Mouse (Mus musculus): Measurements from ENCODE around the gene Ophn1. TPM values are rescaled to one million over a fixed set of nuclear protein-coding genes. Genes with fewer than 3 reads are reported as not detected.

Gene Ophn1
- 23.1 and 23.9 TPM in 2 replicates for polyA plus RNA-seq (2012; ENCODE audit: insufficient read depth, low replicate concordance)

DNA sequence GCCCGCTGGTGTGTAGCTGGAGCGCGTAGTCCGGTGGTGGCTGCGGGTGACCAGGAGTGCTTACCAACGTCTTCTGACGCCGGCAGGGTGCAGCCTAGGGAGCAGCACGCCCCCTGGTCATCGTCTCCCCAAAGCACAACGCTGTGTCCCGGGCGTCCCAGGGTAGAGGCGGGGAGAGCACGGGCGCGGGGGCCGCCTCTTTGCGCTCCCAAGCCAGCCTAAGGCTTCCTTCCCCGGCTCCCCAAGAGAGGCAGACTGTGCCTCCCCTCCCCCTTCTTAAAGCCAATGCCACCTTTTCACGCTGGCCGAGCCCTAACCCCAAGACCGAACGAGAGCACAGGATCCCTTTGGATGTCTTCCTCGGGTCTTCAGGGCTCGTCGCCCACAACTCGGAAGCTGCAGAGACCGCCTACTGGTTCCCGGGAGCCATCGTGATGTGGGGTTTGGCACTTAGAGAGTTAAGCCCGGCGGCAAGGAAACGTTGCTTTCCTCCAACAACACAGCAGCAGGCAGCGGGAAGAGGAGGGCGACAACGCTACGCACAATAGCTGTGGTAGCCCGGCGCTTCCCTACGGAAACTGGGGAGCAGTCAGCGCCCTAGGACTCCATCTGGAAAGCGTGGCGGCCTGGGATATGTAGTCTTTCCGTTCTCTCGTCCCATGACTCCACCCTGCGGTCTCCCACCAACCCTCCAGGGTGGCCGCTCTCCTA is at the start of gene Ophn1:
Ophn1 (minus strand) TSS at position 620 of the 711 bp plus-strand sequence.
- Histone ChIP-seq H3K36me3 (replicated peaks; ENCODE audit: low read length) (peaks cover 4% of the 10 kb centered on the region), H3K4me3 (replicated peaks) (peak within 1 kb of the TSS; percentile 94)
- TF ChIP-seq GATA1 (IDR thresholded peaks at IDR 0.05; ENCODE audit: borderline replicate concordance, low read length) (no peak), FLI1 (IDR thresholded peaks at IDR 0.05; ENCODE audit: low read length) (no peak)

DNA sequence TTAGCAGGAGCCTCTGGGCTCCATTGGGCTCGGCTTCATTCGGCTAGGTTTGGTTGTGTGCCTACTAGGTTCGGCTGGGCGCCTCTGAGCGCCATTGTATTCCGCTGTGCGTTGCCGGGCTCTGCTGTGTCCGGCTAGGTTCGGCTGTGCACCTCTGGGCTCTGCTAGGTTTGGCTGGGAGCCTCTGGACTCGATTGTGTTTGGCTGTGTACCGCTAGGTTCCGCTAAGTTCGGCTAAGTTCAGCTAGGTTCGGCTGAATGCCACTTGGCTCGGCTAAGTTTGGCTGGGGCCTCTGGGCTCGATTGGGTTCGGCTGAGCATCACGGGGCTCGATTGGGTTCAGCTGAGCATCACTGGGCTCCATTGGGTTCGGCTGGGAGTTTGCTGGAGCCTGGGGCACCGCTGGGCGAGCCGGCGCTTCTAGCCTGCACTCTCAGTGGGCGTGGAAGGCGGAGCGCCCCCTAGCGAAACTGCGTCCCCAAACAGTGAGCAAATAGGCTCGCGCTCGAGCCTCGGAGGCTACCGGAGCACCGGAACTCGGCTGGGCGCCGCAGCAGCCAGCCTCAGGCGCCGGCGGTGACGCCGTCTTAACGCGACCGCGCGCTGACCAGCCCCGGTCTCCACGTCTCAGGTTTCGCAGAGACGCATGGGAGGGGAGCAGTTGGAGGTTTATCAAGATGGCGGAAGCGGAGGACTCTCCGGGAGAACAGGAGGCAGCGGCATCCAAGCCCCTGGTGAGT is 46.9 kb upstream of the Ophn1 start:
- peaks cover 7% of the 10 kb centered on the region for H3K27me3 ChIP-seq (replicated peaks)
- H3K4me3 ChIP-seq (replicated peaks) = peak overlapping the region; percentile 96
- H3K4me1 ChIP-seq = peaks cover 17% of the 10 kb centered on the region
- peaks cover 18% of the 10 kb centered on the region for H3K9me3 ChIP-seq
- TF ChIP-seq FLI1 (IDR thresholded peaks at IDR 0.05; ENCODE audit: low read length) = no peak
- TF ChIP-seq GATA1 (IDR thresholded peaks at IDR 0.05; ENCODE audit: borderline replicate concordance, low read length) = 0 out of 3 replicates have a peak, but pooled peaks have one; percentile 16
- peaks cover 24% of the 10 kb centered on the region for H3K36me3 ChIP-seq (replicated peaks; ENCODE audit: low read length)

More for the DNA sequence above, at the start of gene Ophn1:
- no peaks in the 10 kb centered on the region for H3K9me3 ChIP-seq
- H3K4me1 ChIP-seq = peaks cover 11% of the 10 kb centered on the region; the same call in 1 of the 2 replicates
- H3K27me3 ChIP-seq (replicated peaks) = peaks cover 14% of the 10 kb centered on the region

DNA sequence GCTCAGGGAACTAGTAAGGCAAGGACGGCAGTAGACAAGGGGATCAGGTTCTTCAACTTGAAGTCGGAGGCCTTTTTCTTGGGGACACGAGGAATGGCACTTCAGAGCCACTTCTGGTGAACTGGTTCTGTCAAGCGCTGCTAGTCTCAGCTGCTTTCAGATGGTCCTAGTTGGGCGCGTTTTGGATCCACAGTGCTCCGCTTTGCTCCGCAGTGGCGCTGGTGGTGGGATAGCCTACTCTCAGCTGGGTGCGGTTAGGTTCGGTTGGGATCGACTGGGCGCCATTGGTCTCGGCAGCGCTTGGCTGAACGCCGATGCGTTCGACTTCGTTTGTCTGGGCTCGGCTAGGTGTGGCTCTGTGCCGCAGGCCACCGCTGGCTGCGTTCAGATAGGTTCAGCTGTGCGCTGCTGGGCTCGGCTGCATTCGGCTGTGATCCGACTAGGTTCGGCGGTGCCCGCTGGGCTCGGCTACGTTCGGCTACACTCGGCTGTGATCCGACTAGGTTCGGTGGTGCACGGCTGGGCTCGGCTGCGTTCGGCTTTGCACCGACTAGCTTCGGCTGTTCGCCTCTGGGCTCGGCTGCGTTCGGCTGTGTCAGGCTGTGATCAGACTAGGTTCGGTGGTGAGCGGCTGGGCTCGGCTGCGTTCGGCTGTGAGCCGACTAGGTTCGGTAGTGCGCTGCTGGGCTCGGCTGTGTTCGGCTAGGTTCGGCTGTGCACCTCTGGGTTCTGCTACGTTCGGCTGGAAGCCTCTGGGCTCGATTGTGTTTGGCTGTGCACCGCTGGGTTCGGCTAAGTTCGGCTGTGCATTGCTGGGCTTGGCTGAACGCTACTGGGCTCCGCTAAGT is 46.1 kb upstream of the Ophn1 start:
- no peak for TF ChIP-seq FLI1 (IDR thresholded peaks at IDR 0.05; ENCODE audit: low read length)
- TF ChIP-seq GATA1 (IDR thresholded peaks at IDR 0.05; ENCODE audit: borderline replicate concordance, low read length) = no peak
- H3K4me1 ChIP-seq = peaks cover 17% of the 10 kb centered on the region

DNA sequence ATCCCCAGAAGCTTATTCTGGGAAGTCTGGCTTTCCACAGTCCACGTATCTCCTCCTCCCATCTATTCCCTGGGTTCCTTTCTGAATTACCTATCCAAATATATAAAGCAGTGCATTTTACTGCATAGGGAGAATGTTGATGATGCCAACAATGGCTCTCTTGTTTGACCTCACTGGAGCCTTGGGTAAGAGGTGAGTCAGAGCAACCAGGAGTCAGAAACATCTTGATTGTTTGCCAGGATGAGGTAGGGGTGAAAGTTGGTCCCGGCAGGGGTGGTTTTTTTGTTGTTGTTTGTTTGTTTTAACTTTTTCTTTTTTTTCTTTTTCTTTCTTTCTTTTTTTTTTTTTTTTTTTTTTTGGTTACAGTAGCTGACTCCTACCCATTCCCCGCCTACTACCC is 45.3 kb upstream of the Ophn1 start, which contains the start of gene Yipf6:
Yipf6 (plus strand) TSS at position 216 of the 400 bp plus-strand sequence.
- peaks cover 17% of the 10 kb centered on the region for H3K4me1 ChIP-seq
- H3K27me3 ChIP-seq (replicated peaks) = peaks cover 9% of the 10 kb centered on the region
- TF ChIP-seq FLI1 (IDR thresholded peaks at IDR 0.05; ENCODE audit: low read length) = no peak
- no peak for TF ChIP-seq GATA1 (IDR thresholded peaks at IDR 0.05; ENCODE audit: borderline replicate concordance, low read length)
- H3K4me3 ChIP-seq (replicated peaks) = peak within 1 kb of the TSS; percentile 96
- peaks cover 18% of the 10 kb centered on the region for H3K9me3 ChIP-seq
- H3K36me3 ChIP-seq (replicated peaks; ENCODE audit: low read length) = peaks cover 11% of the 10 kb centered on the region

More for the DNA sequence above, 46.1 kb upstream of the Ophn1 start:
- H3K4me3 ChIP-seq (replicated peaks) = peak overlapping the region; percentile 96
- peaks cover 16% of the 10 kb centered on the region for H3K36me3 ChIP-seq (replicated peaks; ENCODE audit: low read length)
- peaks cover 18% of the 10 kb centered on the region for H3K9me3 ChIP-seq
- peaks cover 9% of the 10 kb centered on the region for H3K27me3 ChIP-seq (replicated peaks)

DNA sequence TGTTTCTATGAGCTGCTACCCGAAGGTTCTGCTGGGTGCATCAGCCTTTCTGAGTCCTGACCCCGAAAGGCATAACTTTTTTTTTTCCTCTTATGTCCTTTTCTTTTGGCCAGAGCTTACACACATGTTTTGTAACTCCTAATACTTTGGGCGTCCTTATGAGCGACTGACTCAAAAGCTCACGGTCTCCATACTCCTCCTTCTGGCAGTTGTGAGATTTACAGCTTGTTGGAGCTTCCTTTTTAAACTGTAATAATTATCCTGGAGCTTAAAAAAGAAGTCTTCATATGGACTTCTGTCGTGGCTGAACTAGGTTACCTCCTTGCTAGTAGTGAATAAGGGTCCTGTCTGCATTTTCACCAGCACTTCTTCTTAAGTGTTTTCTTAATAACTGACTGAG is 28.6 kb upstream of the Ophn1 start:
- Histone ChIP-seq H3K9me3 (no peaks in the 10 kb centered on the region), H3K36me3 (replicated peaks; ENCODE audit: low read length) (no peaks in the 10 kb centered on the region), H3K4me1 (peaks cover 12% of the 10 kb centered on the region; the same call in 1 of the 2 replicates), H3K27me3 (replicated peaks) (no peaks in the 10 kb centered on the region), H3K4me3 (replicated peaks) (no peak overlapping the region)
- TF ChIP-seq FLI1 (IDR thresholded peaks at IDR 0.05; ENCODE audit: low read length) = no peak
- TF ChIP-seq GATA1 (IDR thresholded peaks at IDR 0.05; ENCODE audit: borderline replicate concordance, low read length) = no peak

DNA sequence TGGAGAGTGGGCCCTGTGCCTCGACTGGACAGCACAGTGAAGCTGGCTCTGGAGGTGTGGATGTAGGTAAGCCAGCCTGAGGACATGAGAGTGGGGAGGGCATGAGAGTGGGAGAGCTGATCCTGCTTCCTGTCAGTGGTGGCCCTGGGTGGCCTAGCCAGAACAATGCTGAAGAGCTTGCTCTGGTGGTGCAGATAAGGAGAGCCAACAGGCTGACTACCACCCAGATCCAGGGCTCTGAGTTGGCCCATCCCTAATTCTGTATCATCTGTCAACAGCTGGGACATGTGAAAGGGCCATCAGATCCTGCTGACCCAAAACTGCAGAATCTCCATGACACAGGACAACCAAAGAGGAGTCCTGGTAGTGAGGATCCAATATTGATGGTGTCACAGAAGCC is 18.1 kb upstream of the Ophn1 start:
- peak overlapping the region; percentile 42 for H3K4me3 ChIP-seq (replicated peaks)
- no peaks in the 10 kb centered on the region for H3K36me3 ChIP-seq (replicated peaks; ENCODE audit: low read length)
- peaks cover 13% of the 10 kb centered on the region for H3K27me3 ChIP-seq (replicated peaks)
- no peaks in the 10 kb centered on the region; the same call in 1 of the 2 replicates for H3K9me3 ChIP-seq
- peaks cover 47% of the 10 kb centered on the region for H3K4me1 ChIP-seq
- TF ChIP-seq GATA1 (IDR thresholded peaks at IDR 0.05; ENCODE audit: borderline replicate concordance, low read length) (no peak), FLI1 (IDR thresholded peaks at IDR 0.05; ENCODE audit: low read length) (no peak)

DNA sequence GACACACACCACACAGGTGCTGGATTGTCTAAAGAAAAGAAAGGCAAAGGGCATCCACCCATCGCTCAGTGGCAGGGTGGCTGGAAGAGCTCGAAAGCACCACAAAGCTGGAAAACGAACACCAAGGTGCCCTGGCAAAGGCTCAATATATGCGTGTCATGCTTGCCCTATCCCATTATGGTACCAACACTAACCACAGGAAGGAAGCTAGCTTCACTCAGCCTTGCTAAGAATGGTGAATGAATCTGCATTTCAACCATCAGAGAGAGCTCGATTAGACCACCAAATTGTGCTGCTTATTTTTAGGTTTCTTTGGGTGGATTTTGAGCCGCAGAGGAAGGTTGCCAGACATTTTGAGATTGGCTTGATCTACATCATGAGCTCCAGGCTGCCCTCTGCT is 13.4 kb upstream of the Ophn1 start:
- Histone ChIP-seq H3K9me3 (no peaks in the 10 kb centered on the region), H3K27me3 (replicated peaks) (peaks cover 13% of the 10 kb centered on the region), H3K4me3 (replicated peaks) (peak overlapping the region; percentile 83), H3K36me3 (replicated peaks; ENCODE audit: low read length) (no peaks in the 10 kb centered on the region), H3K4me1 (peaks cover 57% of the 10 kb centered on the region)
- TF ChIP-seq GATA1 (IDR thresholded peaks at IDR 0.05; ENCODE audit: borderline replicate concordance, low read length) (no peak), FLI1 (IDR thresholded peaks at IDR 0.05; ENCODE audit: low read length) (no peak)

DNA sequence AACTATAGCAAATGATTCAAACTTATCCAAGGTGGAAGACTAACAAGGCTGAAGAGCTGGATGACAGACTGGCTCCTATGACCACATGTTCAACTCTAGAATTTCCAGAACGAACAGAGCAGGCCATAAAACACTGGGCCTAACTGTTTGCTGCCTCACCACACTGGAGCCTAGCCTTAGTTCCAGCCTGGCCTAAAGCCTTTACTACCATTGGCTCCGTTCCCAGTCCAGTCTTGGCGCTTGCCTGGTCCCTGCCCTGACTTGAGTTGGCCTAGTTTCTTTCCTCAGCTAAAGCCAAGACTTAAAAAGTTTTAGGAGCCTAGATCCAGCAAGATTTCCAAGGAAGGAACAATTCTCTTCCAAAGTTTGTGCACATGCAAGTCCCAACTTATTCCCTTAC is 7.5 kb upstream of the Ophn1 start:
- peaks cover 17% of the 10 kb centered on the region for H3K4me1 ChIP-seq
- peaks cover 2% of the 10 kb centered on the region for H3K27me3 ChIP-seq (replicated peaks)
- H3K4me3 ChIP-seq (replicated peaks) = no peak overlapping the region
- no peaks in the 10 kb centered on the region for H3K36me3 ChIP-seq (replicated peaks; ENCODE audit: low read length)
- no peak for TF ChIP-seq FLI1 (IDR thresholded peaks at IDR 0.05; ENCODE audit: low read length)
- TF ChIP-seq GATA1 (IDR thresholded peaks at IDR 0.05; ENCODE audit: borderline replicate concordance, low read length) = no peak
- H3K9me3 ChIP-seq = no peaks in the 10 kb centered on the region

DNA sequence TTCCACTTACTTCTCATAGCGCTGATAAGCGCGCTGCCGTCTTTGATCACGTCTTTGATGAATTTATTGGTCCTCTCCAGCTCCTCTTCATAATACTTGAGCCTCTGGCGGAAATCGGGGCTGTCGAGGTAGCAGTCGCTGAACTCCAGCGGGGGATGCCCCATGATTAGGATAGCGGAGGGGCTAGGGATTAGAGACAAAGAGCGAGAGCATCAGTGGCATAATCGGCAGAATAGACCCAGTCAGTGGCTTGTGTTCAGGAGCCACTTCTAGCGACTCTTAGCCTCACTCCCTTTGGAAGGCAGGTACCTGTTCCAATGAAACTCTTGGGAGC is 786 bp downstream of the Ophn1 start:
- Histone ChIP-seq H3K4me1 (peaks cover 11% of the 10 kb centered on the region; the same call in 1 of the 2 replicates), H3K27me3 (replicated peaks) (peaks cover 14% of the 10 kb centered on the region), H3K36me3 (replicated peaks; ENCODE audit: low read length) (peaks cover 4% of the 10 kb centered on the region), H3K9me3 (no peaks in the 10 kb centered on the region), H3K4me3 (replicated peaks) (peak overlapping the region; percentile 94)
- TF ChIP-seq GATA1 (IDR thresholded peaks at IDR 0.05; ENCODE audit: borderline replicate concordance, low read length) (no peak), FLI1 (IDR thresholded peaks at IDR 0.05; ENCODE audit: low read length) (no peak)
